Mouse (Mus musculus): Measurements from ENCODE around the gene Dnajc15.

Dnajc15 gene

GRCm38 (mm10) chr14:77860841-77861560, 13.9 kb downstream of the Dnajc15 start:
- no peak for DNase-seq (ENCODE audit: low spot score in 2 of 2)

- no peak for DNase-seq (ENCODE audit: low spot score in 2 of 2)
These were observed 15.0 kb downstream of the Dnajc15 start for GRCm38 (mm10) chr14:77859894-77860293.

DNA sequence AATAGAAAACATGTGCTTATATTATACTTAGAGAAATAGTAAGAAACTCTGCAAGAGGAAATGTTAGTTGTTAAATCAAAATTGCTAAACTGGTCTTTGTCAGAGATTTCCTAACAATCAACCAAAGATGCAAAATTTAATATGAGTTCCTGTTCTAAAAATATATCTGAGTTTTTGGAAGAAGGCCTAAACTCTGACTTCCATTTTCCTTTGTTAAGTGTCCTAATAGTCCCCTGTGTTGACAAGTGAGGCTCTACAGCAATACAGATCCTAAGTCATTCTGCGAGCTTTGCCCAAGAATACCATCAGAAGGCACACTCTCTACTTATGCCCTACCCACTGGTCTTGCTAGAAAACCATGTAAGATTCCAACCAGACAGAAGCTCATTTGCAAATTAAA, 21.0 kb downstream of the Dnajc15 start:
- no peak for DNase-seq (ENCODE audit: low spot score in 2 of 2)

GRCm38 (mm10) chr14:77849852-77850251, 25.1 kb downstream of the Dnajc15 start:
- no peak for DNase-seq (ENCODE audit: low spot score in 2 of 2)

DNA sequence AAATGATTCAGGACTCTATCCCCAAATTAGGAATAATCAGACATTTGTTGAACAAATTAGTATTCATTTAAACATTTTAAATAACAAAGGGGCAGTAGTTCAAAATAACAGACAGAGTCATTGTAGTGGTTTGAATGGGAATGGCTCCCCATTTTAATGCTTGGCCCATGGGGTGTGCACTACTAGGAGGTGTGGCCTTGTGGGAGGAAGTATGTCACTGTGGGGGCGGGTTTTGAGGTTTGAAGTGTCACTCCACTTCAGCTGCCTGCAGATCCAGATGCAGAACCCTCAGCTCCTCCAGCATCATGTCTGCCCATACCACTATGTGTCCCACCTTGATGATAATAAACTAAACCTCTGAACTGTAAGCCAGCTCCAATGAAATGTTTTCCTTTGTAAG, 26.6 kb downstream of the Dnajc15 start:
- DNase-seq (ENCODE audit: low spot score in 2 of 2): no peak

DNA sequence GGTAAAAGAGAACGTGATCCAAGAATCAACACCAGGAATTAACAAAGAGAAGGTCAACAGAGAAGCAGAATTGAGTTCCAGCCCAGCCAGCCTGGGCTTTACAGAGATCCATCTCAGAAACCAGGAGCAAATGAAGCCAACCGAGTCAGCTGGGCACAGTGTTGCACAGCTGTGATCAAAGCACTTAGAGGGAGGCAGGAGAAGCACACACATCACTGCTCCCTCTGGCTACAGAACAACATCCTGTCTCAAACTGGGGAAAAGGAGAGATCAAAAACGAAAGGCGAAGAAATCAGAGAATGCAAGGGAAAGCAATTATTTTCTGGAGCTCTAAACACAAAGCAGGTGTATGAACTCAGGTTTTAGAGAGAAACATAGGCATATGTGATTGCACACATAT, 28.7 kb downstream of the Dnajc15 start:
- DNase-seq (ENCODE audit: low spot score in 2 of 2): no peak

- no peak for DNase-seq (ENCODE audit: low spot score in 2 of 2)
These were observed 29.4 kb downstream of the Dnajc15 start for GRCm38 (mm10) chr14:77845479-77845878.

DNA sequence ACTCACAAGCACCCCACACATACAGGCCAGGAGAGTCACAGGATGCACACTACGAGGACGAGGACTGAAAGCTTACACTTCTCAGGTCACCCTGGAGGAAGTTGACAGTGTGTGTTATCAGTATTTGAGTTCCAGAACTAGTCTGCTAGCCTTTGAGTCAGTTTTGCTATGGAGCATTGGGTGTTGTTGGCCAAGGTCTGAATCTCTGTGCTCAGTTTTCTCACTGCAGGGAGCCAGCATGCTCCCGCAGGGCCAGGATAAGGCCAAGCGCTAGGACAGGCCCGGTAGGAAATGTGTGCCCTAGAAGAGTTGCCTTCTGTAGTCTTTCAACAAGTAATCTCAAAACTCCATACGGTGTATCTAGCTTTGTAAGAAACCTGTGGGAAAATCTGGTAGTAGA, 34.4 kb downstream of the Dnajc15 start:
- DNase-seq (ENCODE audit: low spot score in 2 of 2): no peak

DNA sequence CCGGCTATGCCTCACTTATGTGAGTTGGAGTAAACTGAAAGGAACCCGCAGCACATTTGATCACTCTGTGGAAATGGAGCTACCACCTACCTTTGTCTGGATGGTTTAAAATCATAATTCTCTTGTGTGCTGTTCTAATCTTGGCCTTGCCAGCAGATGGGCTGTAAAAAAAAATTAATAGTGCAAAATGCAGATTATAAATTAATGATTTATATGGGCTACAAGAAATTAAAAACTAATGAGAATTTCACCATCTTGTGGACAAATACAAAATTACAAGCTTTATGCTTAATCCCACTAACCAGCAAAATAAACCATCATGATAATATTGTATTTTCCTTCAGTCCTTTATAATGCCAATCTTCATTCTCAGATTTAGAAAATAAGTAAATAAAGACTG, 34.8 kb downstream of the Dnajc15 start:
- no peak for DNase-seq (ENCODE audit: low spot score in 2 of 2)

GRCm38 (mm10) chr14:77836794-77837193, 38.1 kb downstream of the Dnajc15 start:
- no peak for DNase-seq (ENCODE audit: low spot score in 2 of 2)

DNA sequence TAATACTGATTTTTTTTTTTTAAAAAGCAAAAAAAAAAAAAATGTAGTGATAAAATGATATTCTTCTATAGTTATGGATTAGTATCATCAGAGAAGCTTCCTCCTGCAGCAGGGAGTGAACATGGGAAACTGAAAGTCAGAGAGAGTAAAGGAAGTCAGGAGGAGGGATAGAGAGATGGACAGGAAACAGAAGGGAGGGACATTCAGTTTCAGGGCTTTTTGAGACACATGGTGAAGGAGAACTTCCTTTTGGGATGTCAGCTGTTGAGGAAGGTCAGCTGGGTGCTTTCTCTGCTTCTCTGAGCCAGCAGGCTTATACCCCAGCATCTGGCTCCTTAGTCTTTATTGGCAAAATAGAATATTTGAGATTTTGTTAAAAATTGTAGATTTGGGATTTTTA, 42.6 kb downstream of the Dnajc15 start:
- DNase-seq (ENCODE audit: low spot score in 2 of 2): no peak

- DNase-seq (ENCODE audit: low spot score in 2 of 2): no peak
These were observed 43.0 kb downstream of the Dnajc15 start for GRCm38 (mm10) chr14:77831936-77832335.

- DNase-seq (ENCODE audit: low spot score in 2 of 2): no peak
These were observed 45.3 kb downstream of the Dnajc15 start for GRCm38 (mm10) chr14:77829673-77830072.

- DNase-seq (ENCODE audit: low spot score in 2 of 2): no peak
These were observed 49.0 kb downstream of the Dnajc15 start for GRCm38 (mm10) chr14:77825891-77826290.

GRCm38 (mm10) chr14:77825121-77825520, 49.8 kb downstream of the Dnajc15 start:
- no peak for DNase-seq (ENCODE audit: low spot score in 2 of 2)

DNA sequence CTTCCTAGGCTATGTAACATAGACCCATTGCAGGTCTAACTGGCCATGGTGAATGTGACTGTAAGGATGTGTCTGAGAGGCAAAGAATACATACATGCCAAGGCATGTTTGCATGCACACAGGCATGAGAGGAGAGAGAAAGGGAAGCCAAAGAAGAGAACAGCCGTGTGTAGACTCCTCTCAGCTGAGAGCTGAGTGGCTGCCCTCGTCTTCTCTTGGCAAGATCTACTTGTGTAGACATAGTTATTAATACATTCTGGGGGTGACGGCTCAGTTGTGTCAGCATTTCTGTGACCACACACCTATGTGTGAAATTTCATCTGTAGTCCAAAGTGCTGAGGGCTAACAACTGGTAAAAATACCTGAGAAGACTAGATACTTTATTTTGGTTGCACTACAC, 55.1 kb downstream of the Dnajc15 start:
- DNase-seq (ENCODE audit: low spot score in 2 of 2): no peak

DNA sequence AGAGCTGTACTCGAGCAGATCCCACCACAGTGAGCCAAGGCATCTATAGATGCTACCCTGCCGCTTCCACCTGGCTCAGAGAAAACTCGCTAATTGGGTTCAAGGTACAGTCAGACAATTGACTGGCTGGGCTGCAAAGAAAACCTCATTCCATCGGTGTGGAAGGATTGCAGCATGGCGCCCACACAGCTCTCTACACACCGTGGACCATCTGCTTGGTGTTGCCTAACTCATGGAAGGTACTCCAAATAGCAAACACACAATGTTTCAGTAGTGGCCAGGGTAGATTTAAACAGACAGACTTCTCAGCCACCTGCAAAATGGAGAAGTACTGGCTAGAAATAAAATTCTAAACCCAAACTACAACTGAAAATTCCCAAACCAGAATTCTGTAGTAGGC, 57.4 kb downstream of the Dnajc15 start:
- DNase-seq (ENCODE audit: low spot score in 2 of 2): no peak

GRCm38 (mm10) chr14:77814935-77815334, 60.0 kb downstream of the Dnajc15 start:
- peak in 1 of 2 experiments; percentile 65 for DNase-seq (ENCODE audit: low spot score in 2 of 2)

GRCm38 (mm10) chr14:77812890-77813289, 62.0 kb downstream of the Dnajc15 start:
- no peak for DNase-seq (ENCODE audit: low spot score in 2 of 2)

DNA sequence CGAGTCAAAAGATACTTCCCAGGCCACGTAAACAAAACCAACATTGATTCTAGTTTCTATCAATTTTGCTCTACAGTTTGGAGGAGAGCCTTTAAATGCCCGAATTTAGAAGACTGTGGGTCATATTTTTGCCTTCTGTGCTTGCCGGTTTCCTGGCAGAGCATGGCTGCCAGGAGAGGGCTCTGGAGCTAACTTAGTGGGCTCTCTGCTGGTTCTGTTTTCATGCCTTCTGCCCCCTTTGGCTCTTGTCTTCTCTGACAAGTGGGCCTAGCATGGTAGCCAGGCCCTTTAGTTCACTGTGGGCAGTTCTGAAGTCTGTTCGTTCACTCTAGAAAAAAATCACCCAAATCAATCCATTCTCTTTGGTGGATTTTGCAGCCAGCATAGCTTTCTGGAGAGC, 63.5 kb downstream of the Dnajc15 start:
- no peak for DNase-seq (ENCODE audit: low spot score in 2 of 2)

DNA sequence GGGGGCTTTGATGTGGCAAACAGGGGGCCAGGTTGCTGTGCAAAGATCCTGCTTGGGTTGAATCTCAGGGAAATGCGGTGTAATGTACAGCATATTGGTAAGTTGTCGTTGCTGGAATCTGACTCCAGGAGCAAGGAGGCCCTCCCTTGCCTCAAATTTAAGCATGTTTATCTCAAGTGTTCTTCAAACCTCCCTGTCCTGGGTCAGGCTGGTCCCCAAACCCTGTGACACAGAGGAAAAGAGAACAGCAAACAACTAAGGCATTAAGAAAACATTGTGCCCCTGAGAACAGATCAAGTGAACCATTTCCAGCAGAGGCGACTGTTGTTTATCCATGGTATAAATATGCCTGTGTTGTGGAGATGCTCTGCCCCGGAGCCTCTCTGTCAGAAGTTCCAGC, 67.1 kb downstream of the Dnajc15 start:
- no peak for DNase-seq (ENCODE audit: low spot score in 2 of 2)

DNA sequence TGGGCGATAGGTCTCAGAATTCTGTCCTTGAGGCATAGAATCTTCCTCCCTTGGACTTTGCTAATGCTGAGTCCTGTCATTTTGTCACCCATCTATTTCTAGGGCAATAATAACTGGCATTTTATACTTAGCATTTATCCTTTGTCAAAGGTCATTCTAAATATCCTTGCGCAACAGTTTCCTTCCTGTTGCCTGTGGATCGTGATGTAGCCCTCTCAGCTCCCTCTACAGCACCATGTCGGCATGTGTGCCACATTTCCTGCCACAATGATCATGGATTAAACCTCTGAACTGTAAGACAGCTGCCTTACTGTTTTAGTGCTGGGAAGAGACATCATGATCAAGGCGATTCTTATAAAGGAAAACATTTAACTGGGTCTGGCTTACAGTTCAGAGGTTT, 68.6 kb downstream of the Dnajc15 start:
- no peak for DNase-seq (ENCODE audit: low spot score in 2 of 2)

- no peak for DNase-seq (ENCODE audit: low spot score in 2 of 2)
These were observed 72.7 kb downstream of the Dnajc15 start for GRCm38 (mm10) chr14:77802268-77802630.

All from cerebellum, postnatal 4 days (tissue).